Mouse (Mus musculus) MEL (cell line): Measurements from ENCODE around the gene Hspa4l. TPM values are rescaled to one million over a fixed set of nuclear protein-coding genes. Genes with fewer than 3 reads are reported as not detected.

ENCODE experiments used
- DNase-seq: peaks from one replicate; pipeline ENCODE4 v3.0.0; 2011; ENCODE audit warnings: low read depth, low spot score
- H3K27ac ChIP-seq: 2 replicates; pipeline ENCODE4 v1.5.1; 2012; ENCODE audit warnings: low read depth, mild to moderate bottlenecking, control low read depth, low read length, moderate library complexity; ENCODE audit not compliant: control insufficient read depth
- H3K27me3 ChIP-seq, 2 experiments: fragments of 150-350 bp in 1 of 2; sonication (generic) in 1 of 2; 2 replicates each; pipeline ENCODE4 v1.6.1; 2012; ENCODE audit warnings: low read length in 2 of 2, mild to moderate bottlenecking in 2 of 2, improper control_type of control experiment in 1 of 2, moderate library complexity in 1 of 2; ENCODE audit not compliant: insufficient read depth in 2 of 2, control insufficient read depth in 1 of 2
- H3K36me3 ChIP-seq, 2 experiments: 2 replicates each; pipeline ENCODE4 v1.6.1; 2012 to 2014; ENCODE audit warnings: low read length in 2 of 2, improper control_type of control experiment in 1 of 2, inconsistent platforms in 1 of 2, mild to moderate bottlenecking in 1 of 2; ENCODE audit not compliant: insufficient read depth in 2 of 2, control insufficient read depth in 1 of 2
- H3K4me1 ChIP-seq, 2 experiments: fragments of 150-350 bp in 1 of 2; sonication (generic) in 1 of 2; 2 replicates each; pipeline ENCODE4 v1.6.1; 2012; ENCODE audit warnings: low read length in 2 of 2, improper control_type of control experiment in 1 of 2, mild to moderate bottlenecking in 1 of 2; ENCODE audit not compliant: insufficient read depth in 2 of 2, control insufficient read depth in 1 of 2
- H3K4me3 ChIP-seq, 2 experiments: fragments of 150-350 bp in 1 of 2; sonication (generic) in 1 of 2; 2 replicates each; pipeline ENCODE4 v1.5.1; 2012; ENCODE audit warnings: low read depth in 2 of 2, low read length in 2 of 2, mild to moderate bottlenecking in 2 of 2, moderate library complexity in 2 of 2, control low read depth in 1 of 2, improper control_type of control experiment in 1 of 2; ENCODE audit not compliant: control insufficient read depth in 1 of 2, insufficient read depth in 1 of 2
- H3K79me2 ChIP-seq: 2 replicates; pipeline ENCODE4 v1.6.1; 2012; ENCODE audit warnings: mild to moderate bottlenecking, low read length, moderate library complexity; ENCODE audit not compliant: control insufficient read depth, poor library complexity, insufficient read depth
- H3K9ac ChIP-seq: 2 replicates; pipeline ENCODE4 v1.6.1; 2012; ENCODE audit warnings: low read depth, mild to moderate bottlenecking, control low read depth, low read length, moderate library complexity; ENCODE audit not compliant: control insufficient read depth, poor library complexity, severe bottlenecking
- H3K9me3 ChIP-seq: fragments of 150-350 bp; sonication (generic); replicated peaks from 2 replicates; pipeline ENCODE4 v1.6.1; 2012; ENCODE audit warnings: mild to moderate bottlenecking, low read length, improper control_type of control experiment, moderate library complexity; ENCODE audit not compliant: insufficient read depth
- BHLHE40 ChIP-seq: IDR thresholded peaks from 2 replicates; pipeline ENCODE4 v1.6.1; 2012; ENCODE audit warnings: low read depth, mild to moderate bottlenecking, inconsistent platforms, low read length, improper control_type of control experiment, borderline replicate concordance
- CHD2 ChIP-seq: IDR thresholded peaks from 2 replicates; pipeline ENCODE4 v1.6.1; 2011; ENCODE audit warnings: low read length, improper control_type of control experiment
- ELF1 ChIP-seq: IDR thresholded peaks from 2 replicates; pipeline ENCODE4 v1.6.1; 2014; ENCODE audit warnings: low read depth, mild to moderate bottlenecking, inconsistent platforms, low read length, improper control_type of control experiment, moderate library complexity
- ETS1 ChIP-seq: IDR thresholded peaks from 2 replicates; pipeline ENCODE4 v1.6.1; 2012; ENCODE audit warnings: low read depth, mild to moderate bottlenecking, inconsistent platforms, low read length, improper control_type of control experiment, moderate library complexity
- GATA1 ChIP-seq: IDR thresholded peaks from 2 replicates; pipeline ENCODE4 v1.6.1; 2011; ENCODE audit warnings: low read depth, low read length, improper control_type of control experiment
- KAT2A ChIP-seq: conservative IDR thresholded peaks from 2 replicates; pipeline ENCODE4 v1.6.1; 2012; ENCODE audit warnings: low read depth, low read length, improper control_type of control experiment, inconsistent platforms
- MAX ChIP-seq: IDR thresholded peaks from 2 replicates; pipeline ENCODE4 v1.6.1; 2011; ENCODE audit warnings: low read length, improper control_type of control experiment
- MAZ ChIP-seq: IDR thresholded peaks from 2 replicates; pipeline ENCODE4 v1.6.1; 2012; ENCODE audit warnings: low read depth, mild to moderate bottlenecking, inconsistent platforms, low read length, improper control_type of control experiment
- MEF2A ChIP-seq: IDR thresholded peaks from 2 replicates; pipeline ENCODE4 v1.6.1; 2014; ENCODE audit warnings: low read depth, mild to moderate bottlenecking, inconsistent platforms, low read length, improper control_type of control experiment; ENCODE audit not compliant: poor library complexity, insufficient replicate concordance, severe bottlenecking; ENCODE audit errors: extremely low read depth
- NRF1 ChIP-seq: IDR thresholded peaks from 2 replicates; pipeline ENCODE4 v1.6.1; 2014; ENCODE audit warnings: low read depth, mild to moderate bottlenecking, inconsistent platforms, low read length, improper control_type of control experiment, moderate library complexity; ENCODE audit not compliant: poor library complexity, insufficient read depth, severe bottlenecking
- POLR2A ChIP-seq, 2 experiments: IDR thresholded peaks; 2 replicates each; pipeline ENCODE4 v1.6.1; 2011 to 2012; ENCODE audit warnings: low read length in 2 of 2, mild to moderate bottlenecking in 2 of 2, control low read depth in 1 of 2, improper control_type of control experiment in 1 of 2, low read depth in 1 of 2, moderate library complexity in 1 of 2; ENCODE audit not compliant: control insufficient read depth in 1 of 2, insufficient read depth in 1 of 2, poor library complexity in 1 of 2
- POLR2AphosphoS2 ChIP-seq: IDR thresholded peaks from 2 replicates; pipeline ENCODE4 v1.6.1; 2011; ENCODE audit warnings: low read length, improper control_type of control experiment
- POLR2AphosphoS5 ChIP-seq: IDR thresholded peaks from 2 replicates; pipeline ENCODE4 v1.6.1; 2012; ENCODE audit warnings: low read depth, borderline replicate concordance, mild to moderate bottlenecking, inconsistent platforms, low read length, moderate library complexity, mixed read lengths
- RAD21 ChIP-seq: IDR thresholded peaks from 2 replicates; pipeline ENCODE4 v1.6.1; 2011; ENCODE audit warnings: mild to moderate bottlenecking, low read depth, low read length, improper control_type of control experiment
- TCF12 ChIP-seq: IDR thresholded peaks from 2 replicates; pipeline ENCODE4 v1.6.1; 2014; ENCODE audit warnings: low read depth, mild to moderate bottlenecking, inconsistent platforms, low read length, improper control_type of control experiment, moderate library complexity
- UBTF ChIP-seq: IDR thresholded peaks from 2 replicates; pipeline ENCODE4 v1.6.1; 2012; ENCODE audit warnings: low read depth, mild to moderate bottlenecking, inconsistent platforms, low read length, improper control_type of control experiment, moderate library complexity, borderline replicate concordance; ENCODE audit not compliant: insufficient read depth
- USF1 ChIP-seq: IDR thresholded peaks from 2 replicates; pipeline ENCODE4 v1.6.1; 2014; ENCODE audit warnings: low read depth, mild to moderate bottlenecking, inconsistent platforms, low read length, improper control_type of control experiment, moderate library complexity
- USF2 ChIP-seq, 2 experiments: IDR thresholded peaks; 2 replicates each; pipeline ENCODE4 v1.6.1; 2011 to 2012; ENCODE audit warnings: improper control_type of control experiment in 2 of 2, low read length in 2 of 2, borderline replicate concordance in 1 of 2, inconsistent platforms in 1 of 2, low read depth in 1 of 2, mild to moderate bottlenecking in 1 of 2; ENCODE audit not compliant: insufficient read depth in 1 of 2
- ZC3H11A ChIP-seq: IDR thresholded peaks from 2 replicates; pipeline ENCODE4 v1.6.1; 2012; ENCODE audit warnings: low read depth, mild to moderate bottlenecking, inconsistent platforms, low read length, improper control_type of control experiment
- ZNF384 ChIP-seq: IDR thresholded peaks from 2 replicates; pipeline ENCODE4 v1.6.1; 2012; ENCODE audit warnings: low read depth, mild to moderate bottlenecking, inconsistent platforms, low read length, improper control_type of control experiment
- polyA plus RNA-seq, 2 experiments: library from polyadenylated mRNA; stranded (reverse) in 1 of 2; unstranded in 1 of 2; fragments of >175 nt in 1 of 2; fragments of >200 nt in 1 of 2; gene quantifications; 2 replicates each; pipeline versions ENCODE4 v1.2.1 to v1.2.4; 2012; ENCODE audit warnings: low replicate concordance in 2 of 2, low read depth in 1 of 2; ENCODE audit not compliant: insufficient read length in 2 of 2, insufficient read depth in 1 of 2, missing spikeins in 1 of 2
- total RNA-seq: library from RNA; depleted of rRNA; stranded (reverse); fragments of 300-350 nt; gene quantifications from 2 replicates; pipeline ENCODE4 v1.2.3, GENCODE M21; 2012

Gene Hspa4l
- total and polyA plus RNA-seq, 3 experiments = 19.2 to 37.2 (median 35.7) TPM

DNA sequence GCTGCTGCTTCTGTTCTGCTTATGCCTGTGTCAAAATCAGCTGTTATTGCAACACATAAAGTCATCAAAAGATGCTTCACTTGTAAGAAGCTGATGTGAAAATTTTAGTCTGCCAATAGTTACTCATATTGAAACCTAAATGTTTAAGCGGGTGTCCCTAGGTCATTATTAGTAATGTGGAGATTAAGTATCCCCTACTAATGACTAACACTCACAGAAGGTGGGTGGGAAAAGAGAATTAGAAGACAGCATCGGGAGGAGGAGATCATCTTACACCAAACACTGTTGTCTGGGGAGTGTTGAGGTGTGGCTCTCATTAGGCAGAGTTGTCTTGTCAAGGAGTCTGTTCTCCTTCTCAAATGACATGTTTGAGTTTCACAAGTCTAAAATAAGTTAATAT, 62.6 kb downstream of the Hspa4l start:
- Histone ChIP-seq H3K27me3 (no peaks in the 10 kb centered on the region), H3K27ac (no peak overlapping the region), H3K36me3 (peaks cover 31 to 73% of the 10 kb centered on the region in 2 experiments), H3K79me2 (peaks cover 21% of the 10 kb centered on the region), H3K9me3 (no peaks in the 10 kb centered on the region), H3K9ac (no peak overlapping the region), H3K4me3 (no peak overlapping the region)
- DNase-seq = peak; percentile 32
- TF ChIP-seq CHD2 (no peak), MEF2A (no peak), MAZ (no peak), KAT2A (no peak), POLR2AphosphoS2 (no peak), UBTF (no peak), ZNF384 (no peak)
- TF ChIP-seq, all 39 proteins: peak for 0
- H3K4me1 ChIP-seq = peaks cover 0 to 12% of the 10 kb centered on the region in 2 experiments; a peak in 2 of 4 replicates

DNA sequence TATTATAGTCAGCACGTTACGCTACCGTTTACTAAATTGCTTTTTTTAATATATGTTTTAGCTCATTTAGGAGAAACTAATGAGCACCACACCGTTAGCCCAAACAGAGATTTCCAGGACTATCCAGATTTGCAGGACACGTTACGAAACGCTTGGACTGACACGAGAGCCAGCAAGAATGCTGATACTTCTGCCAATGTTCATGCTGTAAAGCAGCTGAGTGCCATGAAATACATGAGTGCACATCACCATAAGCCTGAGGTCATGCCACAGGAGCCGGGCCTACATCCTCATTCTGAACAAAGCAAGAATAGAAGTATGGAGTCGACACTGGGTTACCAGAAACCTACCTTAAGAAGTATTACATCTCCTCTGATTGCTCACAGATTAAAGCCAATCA, 64.4 kb downstream of the Hspa4l start:
- Histone ChIP-seq H3K9ac (no peak overlapping the region), H3K4me1 (peaks cover 0 to 4% of the 10 kb centered on the region in 2 experiments; a peak in 2 of 4 replicates), H3K9me3 (no peaks in the 10 kb centered on the region), H3K36me3 (peaks cover 19 to 74% of the 10 kb centered on the region in 2 experiments), H3K4me3 (no peak overlapping the region), H3K79me2 (peaks cover 14% of the 10 kb centered on the region), H3K27ac (no peak overlapping the region), H3K27me3 (no peaks in the 10 kb centered on the region)
- DNase-seq = no peak
- TF ChIP-seq ELF1 = 0 out of 2 replicates have a peak, but pooled peaks have one; percentile 7
- no peak for TF ChIP-seq USF1

DNA sequence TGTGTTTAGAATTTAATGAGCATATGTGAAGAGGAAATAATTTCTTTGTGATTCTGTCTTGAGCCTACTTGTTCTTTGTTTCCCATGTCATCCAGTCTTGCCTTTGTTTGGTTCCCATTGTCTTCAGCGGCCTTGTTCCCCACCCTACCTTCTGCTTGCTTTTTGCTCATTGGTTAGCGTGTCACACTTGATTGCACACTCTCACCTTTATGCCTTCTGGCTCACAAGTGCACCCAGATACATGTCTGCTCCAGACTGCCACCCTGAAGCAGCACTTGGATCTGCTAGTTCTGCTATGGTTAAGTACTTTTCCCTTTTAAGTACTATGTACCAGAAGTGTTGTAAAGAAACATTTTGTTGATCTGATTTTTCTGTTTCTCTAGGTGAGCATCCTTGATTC, 65.6 kb downstream of the Hspa4l start:
- no peak for TF ChIP-seq MAX
- no peak for TF ChIP-seq POLR2A (IDR thresholded peaks at IDR 0.05; ENCODE audit: control insufficient read depth in 1 of 2, insufficient read depth in 1 of 2, low read depth in 1 of 2, low read length in 2 of 2, poor library complexity in 1 of 2)
- TF ChIP-seq RAD21 = no peak
- TF ChIP-seq USF2 (IDR thresholded peaks at IDR 0.05; ENCODE audit: borderline replicate concordance in 1 of 2, insufficient read depth in 1 of 2, low read depth in 1 of 2, low read length in 2 of 2) = no peak
- no peak for TF ChIP-seq BHLHE40
- no peak for TF ChIP-seq POLR2AphosphoS5
- TF ChIP-seq TCF12 = no peak
- no peak for TF ChIP-seq KAT2A
- TF ChIP-seq NRF1 = no peak
- TF ChIP-seq ZC3H11A = no peak
- TF ChIP-seq GATA1 = no peak
- TF ChIP-seq ETS1 = no peak
- no peak overlapping the region for H3K27ac ChIP-seq
- no peak for DNase-seq
- H3K36me3 ChIP-seq = peaks cover 14 to 71% of the 10 kb centered on the region in 2 experiments
- no peak overlapping the region for H3K4me3 ChIP-seq
- no peaks in the 10 kb centered on the region for H3K9me3 ChIP-seq
- H3K27me3 ChIP-seq = no peaks in the 10 kb centered on the region
- no peak overlapping the region for H3K9ac ChIP-seq
- H3K4me1 ChIP-seq = peaks cover 0 to 4% of the 10 kb centered on the region in 2 experiments; a peak in 2 of 4 replicates
- H3K79me2 ChIP-seq = peaks cover 11% of the 10 kb centered on the region
